Mouse (Mus musculus) adipocyte (in vitro differentiated cells): ENCODE measurements around the gene Rgs7bp.

Experiments used
- DNase-seq: peaks from one replicate; pipeline ENCODE4 v3.0.0-alpha.2; 2016; ENCODE audit warnings: low spot score

Rgs7bp gene

DNA sequence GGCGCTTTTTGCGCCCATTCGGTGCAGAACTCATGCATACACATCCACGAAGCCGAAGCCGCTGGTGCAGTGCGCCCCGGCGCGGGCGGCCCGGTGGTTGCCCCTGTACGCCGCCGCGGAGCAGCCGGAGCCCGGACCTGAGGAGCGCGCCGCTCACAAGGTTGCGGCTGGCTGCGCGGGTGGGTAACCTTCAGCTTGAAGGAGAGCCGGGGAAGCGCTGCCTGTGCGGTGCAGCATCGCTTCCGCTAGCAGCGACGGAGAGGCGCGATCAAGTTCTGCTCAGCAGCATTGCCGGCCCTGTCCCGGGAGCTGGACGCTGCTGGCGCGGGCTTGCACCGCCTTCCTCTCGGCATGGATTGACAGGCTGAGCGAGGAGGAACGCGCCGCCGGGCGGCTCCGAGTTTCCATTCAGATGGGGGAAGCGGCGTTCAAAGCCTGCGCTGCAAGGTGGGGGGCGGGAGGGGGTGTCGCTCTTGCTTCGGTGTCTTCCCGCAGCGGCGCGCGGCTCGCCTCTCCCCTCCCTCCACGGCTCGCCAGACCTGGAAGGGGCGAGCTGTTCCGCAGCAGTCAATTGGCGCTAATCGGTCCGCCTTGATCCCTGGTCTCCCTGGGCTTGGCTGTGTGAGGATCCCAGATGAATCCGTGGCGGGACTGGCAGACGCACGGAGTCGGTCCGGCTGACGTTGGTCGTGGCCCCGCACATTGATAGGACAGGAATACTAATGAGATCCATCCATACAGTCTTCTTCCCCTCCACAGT lies at the start of gene Rgs7bp:
Gene Rgs7bp (minus strand): TSS at position 750 of the 760 bp plus-strand sequence.
- DNase-seq: no peak

DNA sequence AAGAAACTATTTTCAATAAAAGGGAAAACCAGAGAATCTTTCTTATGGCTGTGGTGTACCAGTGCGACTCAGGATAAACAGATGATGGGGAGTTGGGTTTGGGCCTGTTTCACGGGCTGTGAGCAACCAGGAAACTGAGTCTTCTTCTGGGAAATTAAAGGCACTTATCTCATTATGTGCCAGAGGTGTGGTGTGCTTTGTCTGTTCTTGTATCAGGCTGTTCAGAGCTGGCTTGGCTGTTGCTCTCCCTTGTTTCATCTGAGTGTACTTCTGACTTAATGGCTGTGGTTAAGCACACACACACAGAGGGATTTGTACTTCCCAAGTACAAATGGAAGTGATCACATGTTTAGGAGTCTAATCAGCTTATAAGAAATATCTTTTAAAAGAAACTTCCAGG lies 49.7 kb upstream of the Rgs7bp start:
- DNase-seq: no peak

DNA sequence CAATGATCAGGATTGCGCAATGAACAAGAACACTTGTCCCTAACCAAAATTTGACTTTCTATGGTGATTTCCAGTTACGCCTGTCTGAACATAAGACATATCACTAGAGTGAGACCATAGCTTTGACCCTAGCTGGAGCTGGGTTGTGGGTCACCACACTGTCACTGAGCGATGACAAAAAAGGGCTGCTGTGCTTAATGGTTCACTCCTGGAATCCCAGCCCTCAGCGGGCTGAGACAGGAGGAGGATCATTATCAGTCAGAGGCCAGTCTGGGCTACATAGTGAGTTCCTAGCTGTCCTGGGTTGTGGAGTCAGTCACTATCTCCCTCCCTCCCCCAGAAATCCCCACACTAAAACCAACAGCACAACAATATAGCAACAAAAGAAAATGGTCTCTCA lies 46.0 kb upstream of the Rgs7bp start:
- no peak for DNase-seq

DNA sequence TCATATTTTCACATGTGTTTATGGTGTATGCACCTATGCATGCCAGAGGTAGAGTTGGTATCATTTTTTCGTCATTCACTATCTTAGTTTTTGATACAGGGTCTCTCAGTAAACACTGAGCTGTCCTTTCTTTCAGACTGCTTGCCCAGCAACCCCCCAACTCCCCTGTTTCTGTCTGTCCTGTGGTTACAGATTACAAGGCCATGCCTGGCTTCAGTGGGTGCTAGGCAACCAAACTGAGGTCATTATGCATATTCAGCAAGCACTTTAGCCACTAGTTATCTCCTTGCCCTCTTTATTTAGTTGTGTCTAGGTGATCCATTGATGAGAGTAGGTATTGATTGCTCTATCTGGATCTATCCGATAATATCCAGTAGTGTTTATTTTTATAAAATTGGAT lies 41.6 kb upstream of the Rgs7bp start:
- DNase-seq: no peak

DNA sequence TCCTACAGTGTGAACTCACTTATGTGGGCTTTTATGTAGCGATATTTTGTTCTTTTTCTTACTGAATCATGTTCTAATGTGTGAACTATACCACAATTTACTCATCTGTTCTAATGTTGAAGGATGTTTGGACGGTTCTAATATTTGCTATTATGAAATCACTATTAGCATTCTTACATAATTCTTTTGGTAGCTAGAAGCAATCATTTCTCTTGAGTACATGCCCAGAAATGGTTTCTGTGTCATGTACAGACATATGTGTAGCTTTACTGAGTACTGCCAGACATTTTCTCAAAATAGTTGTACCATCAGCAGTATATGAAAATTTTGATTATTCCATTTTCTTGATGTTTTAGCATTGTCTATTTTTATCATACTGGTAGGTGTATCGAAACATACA lies 34.5 kb upstream of the Rgs7bp start:
- no peak for DNase-seq

DNA sequence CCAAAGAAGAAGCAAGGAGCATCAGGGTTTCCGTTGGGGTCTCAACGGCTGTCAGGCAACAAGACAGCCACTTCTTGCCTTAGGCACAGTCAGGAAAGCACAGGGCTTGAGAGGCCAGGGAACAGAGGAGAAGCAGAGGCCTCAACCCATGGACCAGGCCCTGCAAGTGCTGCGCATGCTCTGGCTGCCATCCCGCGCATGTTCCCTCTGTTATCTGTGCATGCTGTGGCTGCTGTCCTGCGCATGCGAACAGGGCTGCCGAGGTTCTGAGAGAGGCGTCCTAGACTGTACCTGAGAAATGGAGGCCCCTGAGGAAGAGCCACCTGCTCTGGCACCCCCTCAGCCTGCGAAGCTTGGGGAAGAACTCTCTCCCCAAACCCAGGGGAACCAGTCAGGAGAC lies 27.1 kb upstream of the Rgs7bp start, which contains the start of gene 4933425L06Rik:
Gene 4933425L06Rik (plus strand): TSS at position 261 of the 400 bp plus-strand sequence.
- no peak for DNase-seq

DNA sequence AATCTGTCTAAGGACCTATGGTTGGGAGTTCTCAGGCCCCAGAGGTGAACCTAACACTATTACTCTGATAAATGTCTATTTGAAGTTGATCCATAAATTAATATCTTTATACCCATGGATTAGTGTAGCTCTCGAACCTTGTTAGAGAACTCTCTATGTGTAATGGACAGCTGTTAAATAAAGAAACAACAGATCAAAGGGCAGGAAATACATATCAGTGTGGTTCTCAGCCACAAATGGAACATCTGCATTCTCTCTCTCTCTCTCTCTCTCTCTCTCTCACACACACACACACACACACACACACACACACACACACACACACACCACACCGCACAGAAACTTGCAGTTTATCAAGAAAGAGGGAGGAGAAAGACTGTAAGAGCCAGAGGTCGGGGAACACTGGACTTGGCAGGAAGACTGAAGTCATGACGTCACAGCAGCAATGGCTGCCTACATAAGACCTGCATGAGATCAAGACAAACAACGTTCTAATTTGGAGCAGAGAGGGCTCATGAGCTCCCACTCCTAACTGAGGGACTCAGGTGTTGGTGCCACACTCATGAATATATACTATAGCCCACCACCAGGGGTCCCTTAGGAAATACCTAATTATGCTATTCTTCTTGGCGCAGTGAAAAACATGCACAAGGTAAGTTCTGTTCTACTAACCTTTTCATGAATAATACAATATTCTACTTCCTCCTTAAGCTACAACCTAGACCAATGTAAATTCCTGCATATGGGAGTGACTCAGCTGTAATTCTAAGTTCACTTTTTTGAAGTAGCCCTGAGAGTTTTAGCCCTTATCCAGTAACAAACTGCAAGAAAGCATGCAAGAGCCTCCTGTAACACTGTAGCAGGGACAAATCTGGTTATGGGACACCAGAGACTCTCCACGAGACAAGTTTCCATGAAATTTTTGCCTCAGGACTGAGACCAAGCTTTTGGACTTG lies 12.4 kb upstream of the Rgs7bp start:
- no peak for DNase-seq

DNA sequence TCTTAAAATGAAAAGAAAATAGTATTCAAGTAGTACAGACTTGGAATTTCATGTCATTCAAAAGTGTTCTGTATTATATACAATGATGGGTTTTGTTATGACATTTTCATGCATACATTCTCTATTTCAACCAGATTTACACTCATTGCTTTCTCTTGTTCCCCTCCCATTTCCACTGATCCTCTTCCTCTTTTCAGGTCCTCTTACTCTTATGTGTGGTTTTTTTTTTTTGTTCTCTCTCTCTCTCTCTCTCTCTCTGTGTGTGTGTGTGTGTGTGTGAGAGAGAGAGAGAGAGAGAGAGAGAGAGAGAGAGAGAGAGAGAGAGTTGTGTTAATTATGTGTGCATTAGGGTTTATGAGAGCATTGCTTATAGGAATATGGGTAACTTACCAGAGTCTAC lies 11.4 kb upstream of the Rgs7bp start:
- DNase-seq: no peak

DNA sequence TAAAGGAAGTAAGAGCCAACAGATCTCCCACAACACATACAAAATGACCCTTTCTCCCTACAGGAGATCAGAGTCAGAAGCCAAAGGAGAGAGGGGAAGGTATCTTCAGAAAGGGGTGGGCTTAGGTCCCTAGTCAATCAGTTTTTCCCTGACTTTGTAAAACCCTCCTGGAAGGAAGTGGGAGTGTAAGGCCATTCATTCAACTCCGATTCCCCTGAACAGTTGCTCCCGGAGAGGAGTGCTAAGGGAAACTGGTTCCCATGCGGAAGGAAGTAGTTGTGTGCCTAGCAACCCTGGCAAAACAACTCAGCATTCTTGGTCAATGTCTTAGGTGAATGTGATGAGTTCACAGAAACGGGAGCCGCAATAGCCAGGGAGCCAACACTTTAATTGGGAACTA lies 644 bp upstream of the Rgs7bp start:
- DNase-seq: no peak

DNA sequence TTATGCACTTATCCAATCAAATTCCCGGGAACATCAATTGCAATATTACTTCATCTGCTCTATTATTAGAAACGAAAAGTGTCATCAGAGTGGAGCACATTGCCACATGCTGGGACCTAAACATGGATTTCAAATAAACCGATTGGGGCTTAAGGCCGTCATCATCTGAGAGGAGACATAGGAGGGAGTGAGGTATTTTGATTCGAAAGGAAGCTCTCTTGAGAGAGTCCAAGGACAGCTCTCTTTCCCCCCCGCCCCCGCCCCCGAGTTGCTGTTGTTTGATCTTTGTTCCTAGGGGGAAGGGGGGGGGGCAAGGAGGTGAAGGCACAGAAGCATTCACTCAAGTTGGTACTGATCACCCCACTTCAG lies 195 bp upstream of the Rgs7bp start:
- DNase-seq: no peak

DNA sequence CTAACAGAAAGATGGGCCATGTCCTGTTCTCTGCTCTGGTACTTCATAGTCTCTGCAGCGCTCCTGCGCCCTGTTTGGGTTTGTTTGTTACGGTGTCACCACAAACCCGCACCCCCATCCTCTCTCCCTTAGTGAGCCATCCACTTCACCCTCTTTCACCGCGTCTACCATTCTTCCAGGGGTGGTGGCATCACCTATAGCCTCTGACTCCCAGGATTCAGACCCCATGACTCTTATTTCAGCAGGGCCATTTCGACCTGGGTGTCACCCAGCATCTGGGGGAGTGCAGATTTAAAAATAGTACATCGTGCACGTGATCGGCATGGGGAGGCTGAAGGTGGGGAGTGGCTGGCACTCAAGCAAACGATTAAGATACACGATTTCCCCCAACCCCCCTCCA lies 1.1 kb downstream of the Rgs7bp start:
- no peak for DNase-seq

DNA sequence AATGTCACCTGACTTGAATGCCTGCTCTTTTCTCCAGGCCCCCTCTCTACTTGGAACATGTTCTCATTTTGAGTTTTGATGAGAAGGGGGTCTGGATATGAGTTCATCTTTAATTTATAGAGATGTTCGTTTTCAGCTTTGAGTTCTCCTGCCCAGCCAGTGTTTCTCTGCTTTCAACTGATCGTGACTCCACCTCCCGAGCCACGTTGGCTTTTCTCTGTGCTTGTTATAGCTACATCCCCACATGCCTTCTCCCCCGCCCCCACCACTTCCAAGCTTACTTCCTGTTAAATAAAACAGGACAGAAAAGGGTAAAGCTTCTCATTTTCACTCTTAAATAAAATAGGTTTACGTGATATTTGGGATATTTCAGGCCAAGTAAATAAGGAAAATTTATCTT lies 3.3 kb downstream of the Rgs7bp start:
- no peak for DNase-seq

DNA sequence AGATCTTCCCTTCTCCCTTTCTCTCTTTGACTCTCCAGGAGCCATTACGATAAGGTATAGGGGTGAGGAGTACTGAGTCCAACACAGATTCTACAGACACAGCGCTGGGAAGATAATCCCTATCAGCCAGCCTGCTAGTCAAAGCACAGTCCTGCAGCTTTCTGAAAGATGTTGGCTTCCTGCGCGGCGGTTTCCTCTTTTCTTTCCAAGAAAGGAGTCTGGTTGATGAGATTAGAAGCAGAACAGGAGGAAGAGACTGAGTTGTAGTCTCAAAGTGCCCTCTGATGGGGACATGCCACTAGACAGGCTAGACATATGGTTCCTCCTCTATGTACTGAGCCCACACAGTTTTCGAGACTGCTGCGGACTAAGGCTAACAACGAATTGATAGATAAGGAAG lies 6.1 kb downstream of the Rgs7bp start:
- no peak for DNase-seq

DNA sequence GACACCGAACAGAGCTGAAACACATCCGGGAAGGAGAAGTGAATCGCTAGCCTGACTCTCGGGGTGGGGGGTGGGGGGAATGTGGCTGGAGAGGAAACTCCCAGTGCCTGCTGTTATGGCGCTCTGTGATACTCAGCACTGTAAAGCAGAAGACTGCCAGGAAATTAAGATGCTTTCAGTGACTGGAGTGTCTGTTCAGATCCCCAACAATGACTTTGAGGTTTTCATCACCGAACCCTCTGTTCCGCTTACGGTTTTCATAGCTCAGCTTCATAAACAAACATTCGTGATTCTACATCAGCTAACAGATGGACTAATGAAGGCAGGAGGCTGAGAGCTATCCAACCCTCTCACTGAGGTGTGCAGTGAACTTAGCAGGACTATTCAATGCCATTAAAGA lies 7.4 kb downstream of the Rgs7bp start:
- DNase-seq: no peak

DNA sequence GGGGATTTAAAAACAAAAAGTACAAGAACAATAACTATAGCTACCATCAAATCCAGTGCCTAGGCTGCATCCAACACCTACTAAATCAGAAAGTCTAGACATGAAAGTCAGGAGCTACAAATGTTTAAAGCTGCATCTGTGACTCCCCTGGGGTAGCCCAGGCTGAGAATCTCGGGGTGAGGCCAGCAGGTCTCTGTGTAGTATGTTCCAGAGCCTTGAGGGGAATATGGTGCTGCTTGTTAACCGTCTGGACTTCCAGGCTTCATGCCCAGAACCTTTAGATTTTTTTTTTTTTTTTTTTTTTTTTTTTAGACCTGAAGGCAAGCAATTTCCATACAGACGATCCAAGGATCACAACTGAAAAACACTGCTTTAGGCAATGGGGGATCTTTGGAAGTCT lies 10.8 kb downstream of the Rgs7bp start:
- no peak for DNase-seq

DNA sequence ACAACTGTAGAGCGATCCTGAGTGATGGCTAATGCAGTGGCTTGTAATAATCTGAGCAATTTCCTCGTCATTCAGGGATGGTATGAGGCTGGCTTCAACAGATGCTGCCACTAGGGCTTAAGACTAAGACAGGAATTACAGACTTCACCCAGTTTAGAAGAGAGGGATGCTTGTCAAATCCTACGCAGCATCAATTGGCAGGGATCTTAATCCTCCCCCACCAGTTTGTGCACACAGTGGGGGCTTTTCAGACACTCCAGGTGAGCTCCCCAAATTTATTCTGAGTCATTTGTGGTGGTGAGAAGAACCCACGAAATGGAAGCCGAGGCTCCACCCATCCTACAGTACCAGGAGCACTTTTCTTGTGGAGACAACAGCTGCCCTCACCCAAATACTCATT lies 16.4 kb downstream of the Rgs7bp start:
- no peak for DNase-seq

DNA sequence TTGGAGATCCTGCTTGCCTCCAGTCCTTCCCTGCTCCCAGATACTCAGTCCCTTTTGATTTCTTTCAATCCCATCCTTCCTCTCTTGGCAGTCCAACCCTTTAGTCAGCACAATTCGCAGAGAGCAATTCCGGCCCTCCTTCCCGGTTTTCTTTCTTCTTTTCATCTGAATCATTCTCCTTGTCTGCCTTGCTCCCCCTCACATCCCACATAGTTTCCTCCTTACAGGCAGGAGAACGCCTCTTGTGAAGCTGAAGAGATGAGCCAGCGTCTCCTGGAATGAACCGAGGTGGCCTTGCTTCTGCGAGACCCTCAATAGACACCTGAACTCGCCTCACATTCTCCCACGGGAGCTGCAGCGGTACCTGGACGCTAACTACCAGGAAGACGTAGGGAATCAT lies 16.9 kb downstream of the Rgs7bp start:
- DNase-seq: no peak

DNA sequence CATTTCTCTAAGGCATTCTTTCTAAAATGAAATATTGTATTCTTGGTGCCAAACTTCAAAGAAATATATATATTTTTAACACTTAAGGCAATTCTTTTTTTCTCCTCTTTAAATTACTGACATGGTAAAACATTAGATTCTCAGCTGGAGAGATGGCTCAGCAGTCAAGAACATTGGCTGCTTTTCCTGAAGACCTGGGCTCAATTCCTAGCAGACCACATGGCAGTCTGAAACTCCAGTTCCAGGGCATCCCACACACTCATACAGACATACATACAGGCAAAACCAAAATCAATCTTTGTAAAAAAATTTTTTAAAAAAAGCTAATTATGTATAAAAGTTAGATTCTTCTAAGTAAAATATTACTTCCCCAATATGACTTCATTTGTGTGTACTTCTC lies 22.8 kb downstream of the Rgs7bp start:
- no peak for DNase-seq

DNA sequence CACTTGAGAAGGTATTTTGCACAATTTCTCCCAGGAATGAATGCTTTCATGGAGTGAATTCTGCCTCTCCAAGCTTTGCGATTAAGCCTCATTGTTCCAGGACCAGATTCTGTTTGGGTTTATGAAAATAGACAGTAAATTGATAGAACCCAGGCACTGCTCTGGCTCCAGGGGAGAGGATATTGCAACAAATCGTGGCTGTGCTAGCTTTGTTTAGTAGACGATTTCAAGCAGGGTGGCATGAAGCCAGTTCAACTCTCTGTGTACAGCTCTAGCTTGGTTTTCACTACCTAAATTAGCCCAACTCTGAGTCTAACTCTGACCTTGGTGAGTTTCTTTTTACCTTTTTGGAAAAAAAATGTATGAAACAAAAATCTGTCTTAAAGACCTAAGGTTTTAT lies 26.5 kb downstream of the Rgs7bp start:
- no peak for DNase-seq

DNA sequence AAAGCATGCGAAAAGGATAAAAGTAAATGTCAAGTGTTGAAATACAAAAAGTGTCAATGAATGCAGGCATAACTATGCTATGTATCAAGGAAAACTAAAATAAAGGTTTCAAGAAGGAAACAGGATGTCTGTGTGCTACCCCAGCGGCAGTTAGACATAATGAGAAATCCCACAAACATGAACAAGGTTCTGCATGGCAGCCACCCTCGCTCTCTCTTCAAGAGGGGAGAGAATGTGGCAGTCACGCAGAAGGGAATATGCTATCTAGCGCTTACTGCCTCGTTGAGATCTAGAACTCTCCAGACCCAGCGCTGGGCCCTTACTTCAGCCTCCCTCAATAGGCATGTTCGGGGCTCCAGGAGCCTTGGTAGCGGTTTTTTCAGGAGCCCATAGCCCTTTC lies 38.2 kb downstream of the Rgs7bp start:
- DNase-seq: no peak

DNA sequence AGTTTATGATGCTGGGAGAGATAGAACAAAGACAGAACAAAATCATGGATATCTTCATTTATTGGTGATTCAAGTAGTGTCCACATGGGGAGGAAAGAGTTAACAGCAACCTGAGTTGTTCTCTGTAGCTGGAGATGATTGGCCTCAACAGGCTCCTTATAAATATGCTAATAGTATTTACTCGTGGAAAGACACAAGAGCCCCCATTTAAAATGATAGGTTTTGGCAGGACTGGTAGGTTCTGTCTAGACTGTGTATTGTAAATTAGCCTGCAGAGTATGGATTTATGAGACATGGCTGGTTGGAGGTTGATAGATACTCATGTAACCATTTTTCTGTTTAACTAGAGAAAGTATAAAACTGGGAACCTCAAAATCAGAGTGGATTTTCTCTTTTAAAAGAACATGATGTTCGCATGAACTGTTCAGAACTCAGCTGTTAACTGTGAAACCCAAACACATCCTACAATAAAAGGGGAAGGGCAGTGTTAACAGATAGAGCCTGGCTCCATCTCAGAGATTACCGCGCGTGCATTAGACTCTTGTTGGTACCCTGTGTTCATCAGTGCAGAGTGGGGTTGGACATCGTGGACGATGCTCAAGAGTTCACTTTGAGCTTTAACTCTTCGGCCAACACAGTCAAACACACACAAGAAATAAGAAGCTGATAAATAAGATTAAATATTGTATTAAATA lies 38.9 kb downstream of the Rgs7bp start:
- no peak for DNase-seq

DNA sequence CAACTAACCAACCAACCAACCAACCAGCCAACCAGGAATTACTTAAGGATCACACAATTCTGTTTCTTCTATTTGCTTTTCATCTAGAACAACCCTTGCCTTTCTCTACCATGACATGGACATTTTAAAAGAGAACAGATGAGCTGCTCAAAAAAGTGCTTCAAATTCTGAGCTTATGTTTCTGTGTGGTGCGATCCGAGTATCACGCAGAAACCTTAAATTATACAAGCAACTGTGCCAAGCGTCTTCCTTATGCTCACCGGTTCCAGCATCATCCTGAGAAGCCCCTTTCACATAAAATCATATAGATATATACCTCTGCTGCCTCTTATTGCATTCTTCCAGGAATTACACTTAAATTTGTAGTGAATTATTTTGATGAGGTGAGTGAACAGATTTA lies 43.4 kb downstream of the Rgs7bp start:
- no peak for DNase-seq

DNA sequence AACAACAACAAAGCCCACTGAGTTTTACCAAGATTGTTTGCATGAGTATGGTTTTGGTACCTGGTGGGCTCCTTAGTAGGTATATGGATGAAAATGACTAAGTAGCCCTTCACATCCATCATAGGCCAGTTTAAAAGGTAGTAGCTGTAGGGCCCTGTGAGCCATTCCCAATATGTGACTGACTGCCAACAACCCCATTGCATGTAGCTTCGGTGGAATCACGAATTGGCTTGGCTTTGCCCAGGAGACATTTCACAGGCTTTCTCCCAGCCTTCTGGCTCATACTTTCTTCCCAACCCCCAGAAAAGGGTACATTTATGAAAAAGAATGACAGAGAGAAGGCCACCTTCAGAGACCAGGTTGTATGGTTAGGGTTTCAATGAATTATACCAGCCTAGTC lies 45.8 kb downstream of the Rgs7bp start:
- DNase-seq: no peak
